Mouse (Mus musculus): ENCODE measurements around the gene Shisa3. TPM values are rescaled to one million over a fixed set of nuclear protein-coding genes. Genes with fewer than 3 reads are reported as not detected.

The Shisa3 gene
- total RNA-seq, 2 experiments from 2014 or later = 1.2 to 2.0 TPM

- no peak for DNase-seq
- intact Hi-C loops (cut with DNase I) = no loop called here
Observed at GRCm38 (mm10) chr5:67631261-67631660, 23.6 kb downstream of the Shisa3 start.

- intact Hi-C loops (cut with DNase I) = no loop called here
Observed at GRCm38 (mm10) chr5:67633138-67633782, 25.6 kb downstream of the Shisa3 start.

GRCm38 (mm10) chr5:67633831-67634268 lies 26.2 kb downstream of the Shisa3 start:
- intact Hi-C loops (cut with DNase I) = no loop called here
- DNase-seq = no peak

More at GRCm38 (mm10) chr5:67633138-67633782, 25.6 kb downstream of the Shisa3 start:
- DNase-seq = no peak

GRCm38 (mm10) chr5:67634339-67634738 lies 26.7 kb downstream of the Shisa3 start:
- intact Hi-C loops (cut with DNase I) = no loop called here
- no peak for DNase-seq

- no peak for DNase-seq
- intact Hi-C loops (cut with DNase I) = no loop called here
Observed at GRCm38 (mm10) chr5:67640596-67641312, 33.1 kb downstream of the Shisa3 start.

GRCm38 (mm10) chr5:67641406-67642120 lies 33.9 kb downstream of the Shisa3 start:
- intact Hi-C loops (cut with DNase I) = no loop called here
- DNase-seq = no peak

- intact Hi-C loops (cut with DNase I) = no loop called here
- DNase-seq = no peak
Observed at GRCm38 (mm10) chr5:67643537-67644255, 36.0 kb downstream of the Shisa3 start.

- intact Hi-C loops (cut with DNase I) = no loop called here
- no peak for DNase-seq
Observed at GRCm38 (mm10) chr5:67646756-67647529, 39.3 kb downstream of the Shisa3 start.

GRCm38 (mm10) chr5:67647568-67647967 lies 39.9 kb downstream of the Shisa3 start:
- DNase-seq = no peak
- intact Hi-C loops (cut with DNase I) = no loop called here

GRCm38 (mm10) chr5:67649156-67649555 lies 41.5 kb downstream of the Shisa3 start:
- intact Hi-C loops (cut with DNase I) = no loop called here
- no peak for DNase-seq

GRCm38 (mm10) chr5:67650021-67650420 lies 42.3 kb downstream of the Shisa3 start:
- no peak for DNase-seq
- intact Hi-C loops (cut with DNase I) = no loop called here

GRCm38 (mm10) chr5:67652468-67652867 lies 44.8 kb downstream of the Shisa3 start:
- intact Hi-C loops (cut with DNase I) = no loop called here
- DNase-seq = no peak

- intact Hi-C loops (cut with DNase I) = no loop called here
Observed at GRCm38 (mm10) chr5:67653543-67653942, 45.9 kb downstream of the Shisa3 start.

GRCm38 (mm10) chr5:67654572-67654971 lies 46.9 kb downstream of the Shisa3 start:
- intact Hi-C loops (cut with DNase I) = no loop called here

More at GRCm38 (mm10) chr5:67653543-67653942, 45.9 kb downstream of the Shisa3 start:
- no peak for DNase-seq

GRCm38 (mm10) chr5:67655696-67656519 lies 48.2 kb downstream of the Shisa3 start:
- intact Hi-C loops (cut with DNase I) = no loop called here
- no peak for DNase-seq

More at GRCm38 (mm10) chr5:67654572-67654971, 46.9 kb downstream of the Shisa3 start:
- DNase-seq = no peak

GRCm38 (mm10) chr5:67656821-67657259 lies 49.2 kb downstream of the Shisa3 start:
- DNase-seq = no peak
- intact Hi-C loops (cut with DNase I) = no loop called here

GRCm38 (mm10) chr5:67659864-67660263 lies 52.2 kb downstream of the Shisa3 start:
- intact Hi-C loops (cut with DNase I) = no loop called here
- no peak for DNase-seq

- no peak for DNase-seq
- intact Hi-C loops (cut with DNase I) = no loop called here
Observed at GRCm38 (mm10) chr5:67662715-67663114, 55.0 kb downstream of the Shisa3 start.

GRCm38 (mm10) chr5:67669436-67669896 lies 61.8 kb downstream of the Shisa3 start:
- DNase-seq = no peak
- intact Hi-C loops (cut with DNase I) = no loop called here

Measured in gastrocnemius, postnatal 36 days (tissue).